Mouse (Mus musculus) ES-E14 (cell line): ENCODE measurements at regions not wholly inside any gene's neighbourhood (a gene's known extent, or its start where the extent isn't known, plus 50 kb on each side); places are given as distances from the start of the nearest gene placed in this dataset.

Experiments used
- DNase-seq: peaks from one replicate; pipeline ENCODE4 v3.0.0-alpha.2; 2013; ENCODE audit warnings: low read depth, low spot score
- H3K27ac ChIP-seq: 2 replicates; pipeline ENCODE4 v1.5.1; 2012; ENCODE audit warnings: low read depth, mild to moderate bottlenecking, low read length, moderate library complexity, mixed read lengths; ENCODE audit not compliant: poor library complexity, insufficient read depth, severe bottlenecking
- H3K36me3 ChIP-seq: 2 replicates; pipeline ENCODE4 v1.6.1; 2012; ENCODE audit warnings: mild to moderate bottlenecking, low read length, moderate library complexity, mixed read lengths; ENCODE audit not compliant: control insufficient read depth, poor library complexity, insufficient read depth, severe bottlenecking
- H3K4me1 ChIP-seq, 2 experiments: fragments of 150-350 bp in 1 of 2; sonication (generic) in 1 of 2; 2 replicates each; pipeline ENCODE4 v1.6.1; 2012; ENCODE audit warnings: low read length in 2 of 2, mild to moderate bottlenecking in 1 of 2, mixed read lengths in 1 of 2; ENCODE audit not compliant: control insufficient read depth in 2 of 2, insufficient read depth in 2 of 2, poor library complexity in 1 of 2
- H3K4me3 ChIP-seq, 2 experiments: fragments of 150-350 bp in 1 of 2; sonication (generic) in 1 of 2; 2 replicates each; pipeline ENCODE4 v1.5.1; 2012; ENCODE audit warnings: low read length in 2 of 2, low read depth in 1 of 2, mild to moderate bottlenecking in 1 of 2, mixed read lengths in 1 of 2; ENCODE audit not compliant: insufficient read depth in 1 of 2, poor library complexity in 1 of 2, severe bottlenecking in 1 of 2
- H3K9ac ChIP-seq: 2 replicates; pipeline ENCODE4 v1.6.1; 2012; ENCODE audit warnings: low read depth, mild to moderate bottlenecking, low read length, mixed read lengths; ENCODE audit not compliant: poor library complexity, insufficient read depth, severe bottlenecking
- H3K9me3 ChIP-seq: fragments of 150-350 bp; sonication (generic); 2 replicates; pipeline ENCODE4 v1.6.1; 2012; ENCODE audit warnings: low read depth, mild to moderate bottlenecking, low read length; ENCODE audit not compliant: control insufficient read depth, insufficient read depth
- CHD2 ChIP-seq: IDR thresholded peaks from 2 replicates; pipeline ENCODE4 v1.6.1; 2014; ENCODE audit warnings: mild to moderate bottlenecking, low read depth, low read length, inconsistent platforms
- HCFC1 ChIP-seq: IDR thresholded peaks from 2 replicates; pipeline ENCODE4 v1.6.1; 2012; ENCODE audit warnings: low read length, inconsistent platforms, borderline replicate concordance; ENCODE audit not compliant: insufficient read depth
- MAFK ChIP-seq: IDR thresholded peaks from 2 replicates; pipeline ENCODE4 v1.6.1; 2014; ENCODE audit warnings: mild to moderate bottlenecking, low read depth, low read length, inconsistent platforms; ENCODE audit not compliant: insufficient read depth
- ZC3H11A ChIP-seq: IDR thresholded peaks from 2 replicates; pipeline ENCODE4 v1.6.1; 2012; ENCODE audit warnings: low read depth, mild to moderate bottlenecking, inconsistent platforms, low read length, borderline replicate concordance
- ZNF384 ChIP-seq: IDR thresholded peaks from 2 replicates; pipeline ENCODE4 v1.6.1; 2012; ENCODE audit warnings: low read depth, low read length, inconsistent platforms
- in situ Hi-C, 2 experiments: fragments of 600-800 bp; cut with MboI; formaldehyde crosslinking; loops; one replicate each; pipeline ENCODE4 v1.15.1; 2025; ENCODE audit warnings: low sequenced_read_pairs in 2 of 2, inconsistent platforms in 1 of 2; ENCODE audit not compliant: unreplicated experiment in 2 of 2

GRCm38 (mm10) chr4:72469236-72469875 lies 268.6 kb upstream of the Tle1 start:
- no peak for TF ChIP-seq ZC3H11A
- DNase-seq = no peak
- H3K9me3 ChIP-seq = no peaks in the 10 kb centered on the region
- no peaks in the 10 kb centered on the region for H3K36me3 ChIP-seq
- no peak overlapping the region for H3K4me3 ChIP-seq
- H3K9ac ChIP-seq = no peak overlapping the region
- H3K27ac ChIP-seq = no peak overlapping the region
- no peaks in the 10 kb centered on the region for H3K4me1 ChIP-seq
- in situ Hi-C loops = no loop called here

- Histone ChIP-seq H3K27ac (no peak overlapping the region), H3K4me1 (no peaks in the 10 kb centered on the region), H3K36me3 (no peaks in the 10 kb centered on the region), H3K9ac (no peak overlapping the region), H3K4me3 (no peak overlapping the region), H3K9me3 (no peaks in the 10 kb centered on the region)
- DNase-seq = no peak
- TF ChIP-seq HCFC1 (no peak), MAFK (no peak), ZNF384 (no peak), ZC3H11A (no peak), CHD2 (no peak)
- in situ Hi-C loops = no loop called here
These were observed 243.6 kb upstream of the Tle1 start for GRCm38 (mm10) chr4:72444177-72444770.

GRCm38 (mm10) chr4:72437367-72437766 lies 236.6 kb upstream of the Tle1 start:
- Histone ChIP-seq H3K27ac (no peak overlapping the region), H3K36me3 (no peaks in the 10 kb centered on the region), H3K9ac (no peak overlapping the region), H3K9me3 (no peaks in the 10 kb centered on the region), H3K4me1 (no peaks in the 10 kb centered on the region), H3K4me3 (no peak overlapping the region)
- no peak for TF ChIP-seq ZC3H11A
- no peak for TF ChIP-seq ZNF384
- no peak for TF ChIP-seq HCFC1
- TF ChIP-seq MAFK = no peak
- TF ChIP-seq CHD2 = no peak
- DNase-seq = no peak
- in situ Hi-C loops = no loop called here

- H3K4me3 ChIP-seq = no peak overlapping the region
- TF ChIP-seq ZNF384 (no peak), HCFC1 (no peak)
- no peak overlapping the region for H3K27ac ChIP-seq
- H3K9ac ChIP-seq = no peak overlapping the region
- H3K9me3 ChIP-seq = no peaks in the 10 kb centered on the region
- H3K4me1 ChIP-seq = no peaks in the 10 kb centered on the region
- in situ Hi-C loops = no loop called here
- H3K36me3 ChIP-seq = no peaks in the 10 kb centered on the region
- no peak for DNase-seq
These were observed 224.6 kb upstream of the Tle1 start for GRCm38 (mm10) chr4:72425316-72425715.
